Mouse (Mus musculus): ENCODE measurements around the gene Nrap.

Gene Nrap

GRCm38 (mm10) chr19:56316531-56316930 lies 73.3 kb downstream of the Nrap start:
- no peak for DNase-seq (ENCODE audit: low read depth, low spot score)

- no peak for DNase-seq (ENCODE audit: low read depth, low spot score)
Measured at GRCm38 (mm10) chr19:56300835-56301234, 89.0 kb downstream of the Nrap start.

- DNase-seq (ENCODE audit: low read depth, low spot score), result no peak
Measured at GRCm38 (mm10) chr19:56297264-56297663, 92.6 kb downstream of the Nrap start.

GRCm38 (mm10) chr19:56296668-56297067 lies 93.2 kb downstream of the Nrap start:
- no peak for DNase-seq (ENCODE audit: low read depth, low spot score)

- peak; percentile 19 for DNase-seq (ENCODE audit: low read depth, low spot score)
Measured at GRCm38 (mm10) chr19:56294654-56295399, 95.0 kb downstream of the Nrap start.

GRCm38 (mm10) chr19:56292335-56292734 lies 97.5 kb downstream of the Nrap start:
- DNase-seq (ENCODE audit: low read depth, low spot score), result no peak

GRCm38 (mm10) chr19:56291898-56292297 lies 97.9 kb downstream of the Nrap start:
- DNase-seq (ENCODE audit: low read depth, low spot score), result peak; percentile 18

- DNase-seq (ENCODE audit: low read depth, low spot score), result no peak
Measured at GRCm38 (mm10) chr19:56289642-56290041, 100.2 kb downstream of the Nrap start.

GRCm38 (mm10) chr19:56288436-56288835 lies 101.4 kb downstream of the Nrap start:
- DNase-seq (ENCODE audit: low read depth, low spot score), result no peak

GRCm38 (mm10) chr19:56287580-56288367 lies 102.1 kb downstream of the Nrap start:
- DNase-seq (ENCODE audit: low read depth, low spot score), result no peak

GRCm38 (mm10) chr19:56286866-56287265 lies 103.0 kb downstream of the Nrap start, which contains the start of gene Habp2:
Gene Habp2, plus strand, starts transcription at chr19:56287137.
- no peak for DNase-seq (ENCODE audit: low read depth, low spot score)

- no peak for DNase-seq (ENCODE audit: low read depth, low spot score)
Measured at GRCm38 (mm10) chr19:56285222-56285621, 104.6 kb downstream of the Nrap start.

- DNase-seq (ENCODE audit: low read depth, low spot score), result no peak
Measured at GRCm38 (mm10) chr19:56278366-56278765, 111.5 kb downstream of the Nrap start.

- DNase-seq (ENCODE audit: low read depth, low spot score), result no peak
Measured at GRCm38 (mm10) chr19:56277951-56278350, 111.9 kb downstream of the Nrap start.

- DNase-seq (ENCODE audit: low read depth, low spot score), result no peak
Measured at GRCm38 (mm10) chr19:56277140-56277804, 112.6 kb downstream of the Nrap start.

- no peak for DNase-seq (ENCODE audit: low read depth, low spot score)
Measured at GRCm38 (mm10) chr19:56272081-56272480, 117.8 kb downstream of the Nrap start.

Measured in telencephalon, adult 2 months (tissue).